Mouse (Mus musculus) thymus, postnatal 36 days (tissue): ENCODE data around the gene Calhm6.
A peak's percentile ranks its signal among the peaks of the same experiment; 100 is the strongest.

Source experiments
- DNase-seq, 2 experiments: peaks; one replicate each; pipeline ENCODE4 v3.0.0; 2022; ENCODE audit warnings: mixed read lengths in 2 of 2

The Calhm6 gene

DNA sequence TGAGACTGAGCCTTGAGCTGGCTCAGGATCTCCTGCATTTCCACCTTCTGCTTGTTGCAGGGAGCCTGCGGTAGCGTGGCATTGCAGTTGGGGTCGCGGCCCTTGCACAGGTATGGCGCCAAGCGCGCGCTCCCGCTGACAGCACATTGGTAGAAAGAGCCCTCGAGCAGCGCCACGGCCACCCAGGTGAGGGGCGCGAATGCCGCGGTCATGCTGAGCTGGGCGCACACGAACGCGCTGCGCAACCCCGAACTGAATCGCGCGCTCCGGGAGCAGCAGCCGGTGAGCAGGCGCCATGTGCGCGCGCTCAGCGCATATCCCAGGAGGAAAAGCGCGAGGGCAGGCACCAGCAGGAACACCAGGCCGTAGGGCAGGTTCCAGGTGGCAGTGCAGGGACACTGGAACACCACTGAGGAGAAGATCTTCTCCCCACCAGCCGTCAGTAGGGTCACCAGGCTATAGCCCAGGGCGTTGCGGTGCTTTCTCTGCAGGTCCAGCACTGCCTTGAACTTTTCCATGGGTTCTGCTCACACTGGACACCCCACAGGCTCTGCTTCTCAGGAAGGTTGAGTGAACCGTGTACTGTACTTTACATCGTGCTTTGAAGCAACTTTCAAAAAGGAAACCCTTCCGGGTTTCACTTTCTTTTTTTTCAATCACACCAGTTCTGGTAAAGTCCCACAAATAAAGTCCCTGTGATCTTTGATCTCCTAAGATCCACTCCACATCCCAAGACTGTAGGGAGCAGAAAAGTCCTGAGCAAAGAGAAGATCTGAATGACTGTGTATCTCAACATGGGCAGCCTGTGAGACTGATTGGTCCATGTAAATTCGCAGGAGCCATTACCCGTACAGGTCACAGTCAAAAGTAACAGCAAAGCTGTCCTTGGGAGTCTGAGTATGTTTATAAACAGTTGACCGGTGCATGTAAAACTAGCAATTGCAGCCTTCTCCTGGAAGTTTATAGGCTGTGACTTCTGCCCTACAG lies at the start of gene Calhm6:
TSS of gene Calhm6 (minus strand) at position 593 of the 987 bp plus-strand sequence.
- peak; percentile 47 to 58 for DNase-seq

DNA sequence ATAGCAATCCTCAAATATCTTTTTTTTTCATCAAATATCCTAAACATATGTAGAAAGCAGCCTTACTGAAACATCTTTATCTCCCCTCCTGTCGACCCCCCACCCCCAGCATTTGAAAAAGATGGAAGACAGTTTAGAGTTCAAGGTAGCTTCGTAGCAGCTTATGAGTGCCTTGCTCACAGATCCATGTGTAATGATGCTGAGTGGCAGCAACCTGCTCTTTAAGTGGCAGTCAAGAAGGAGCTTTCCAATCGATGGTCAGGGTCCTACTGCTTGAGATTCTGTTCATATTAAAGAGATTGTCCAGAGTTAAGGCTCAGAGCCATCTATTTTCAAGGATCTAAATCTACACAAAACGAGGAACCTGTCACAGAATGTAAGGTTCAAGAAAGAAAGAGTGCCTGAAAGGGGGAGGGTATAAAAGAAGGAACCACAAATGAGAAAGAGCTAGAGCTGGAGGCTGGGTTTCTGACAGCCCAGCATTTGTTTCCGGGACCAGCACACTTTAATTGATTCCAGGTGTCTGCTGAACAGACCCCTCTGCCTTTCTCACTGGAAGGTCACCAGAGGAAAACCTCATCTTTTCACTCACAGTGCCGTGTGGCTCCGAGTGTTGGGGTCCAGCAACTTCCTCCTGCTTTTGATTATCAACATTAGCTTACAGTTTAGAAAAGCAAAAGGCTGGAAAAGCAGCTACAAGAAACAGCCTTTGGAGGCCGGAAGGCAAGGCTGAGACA lies 48.3 kb upstream of the Calhm6 start:
- DNase-seq = no peak

DNA sequence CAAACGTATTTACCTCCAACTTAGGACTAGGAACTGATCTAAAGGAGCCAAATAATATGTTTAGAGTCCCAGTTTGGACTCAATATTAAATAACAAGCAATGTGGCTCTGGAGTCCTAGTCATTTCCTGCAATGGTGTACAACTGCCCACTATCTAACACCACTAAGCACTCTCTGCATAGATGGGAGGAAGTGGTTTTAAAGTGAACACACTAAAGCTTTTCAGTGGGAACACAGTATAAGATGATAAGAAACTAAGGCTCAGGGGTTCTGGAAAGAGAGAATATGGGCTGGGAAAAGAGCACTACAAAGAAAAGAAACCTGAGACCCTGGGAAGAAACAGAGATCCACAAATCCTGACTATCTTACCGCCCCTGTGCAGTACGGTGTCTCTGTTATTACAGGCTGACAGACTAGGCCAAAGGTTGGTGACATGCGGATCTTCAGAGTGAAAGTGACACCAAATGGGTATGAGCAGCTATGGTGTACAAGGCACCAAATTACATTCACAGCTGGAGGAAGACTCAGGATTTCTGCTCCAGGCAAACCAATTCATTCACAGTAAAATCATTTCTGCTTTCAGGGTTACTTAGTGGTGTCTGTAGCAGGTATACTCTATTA lies 45.0 kb upstream of the Calhm6 start:
- no peak for DNase-seq

DNA sequence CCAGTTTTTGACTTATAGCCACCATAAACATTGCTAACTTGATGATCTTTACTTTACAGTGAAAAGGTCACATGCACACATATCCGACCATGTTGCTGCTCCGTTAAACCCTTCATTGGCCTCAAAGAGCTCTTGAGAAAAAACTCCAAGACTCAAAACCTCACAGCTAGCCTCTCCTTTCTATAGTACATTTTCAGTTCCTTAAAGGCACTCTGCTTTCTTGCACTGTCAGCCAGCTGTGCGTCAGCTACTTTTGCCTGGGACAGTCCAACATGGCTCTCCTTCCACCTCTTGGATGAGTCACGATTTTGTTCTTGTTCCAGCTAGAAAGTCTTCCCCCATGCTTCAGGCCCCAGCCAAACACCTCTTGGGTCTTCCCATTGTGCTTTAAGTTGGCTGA lies 43.9 kb upstream of the Calhm6 start:
- DNase-seq = no peak

DNA sequence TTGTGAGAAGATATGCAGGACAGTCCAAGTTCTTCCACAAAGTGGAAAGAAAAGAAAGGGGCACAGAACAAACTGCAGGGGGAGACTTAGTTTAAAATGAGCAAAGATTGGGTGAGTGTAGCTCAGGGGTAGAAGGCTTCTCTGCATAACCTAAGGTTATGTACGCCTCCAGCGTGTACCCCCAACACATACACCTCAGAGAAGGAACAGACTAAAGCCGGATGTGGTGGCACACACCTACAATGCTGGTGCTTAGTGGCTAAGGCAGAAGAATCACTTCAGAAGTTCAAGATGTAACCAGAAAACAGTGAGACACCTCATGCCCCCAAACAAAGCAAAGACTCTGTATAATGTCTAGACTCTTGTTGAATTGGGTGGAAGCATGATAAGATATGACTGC lies 43.4 kb upstream of the Calhm6 start:
- DNase-seq = peak; percentile 31 to 56

DNA sequence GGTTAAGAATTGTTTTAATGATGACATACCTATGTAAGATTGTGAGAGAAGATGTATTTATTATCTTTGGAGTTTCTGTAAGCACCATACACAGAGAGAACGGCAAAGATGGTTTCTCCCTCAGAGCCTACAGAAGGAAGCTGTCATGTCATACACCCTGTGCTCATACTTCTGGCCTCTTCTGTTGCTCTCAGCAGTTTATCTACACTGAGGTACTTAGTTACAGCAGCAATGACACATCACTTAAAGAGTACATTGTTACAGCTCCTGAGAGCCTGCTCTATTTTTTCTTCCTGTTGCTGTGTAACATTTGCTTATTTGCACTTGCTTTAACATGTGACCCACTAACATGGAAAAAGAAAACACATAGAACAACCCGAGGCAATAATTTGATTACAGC lies 39.2 kb upstream of the Calhm6 start:
- DNase-seq = no peak

DNA sequence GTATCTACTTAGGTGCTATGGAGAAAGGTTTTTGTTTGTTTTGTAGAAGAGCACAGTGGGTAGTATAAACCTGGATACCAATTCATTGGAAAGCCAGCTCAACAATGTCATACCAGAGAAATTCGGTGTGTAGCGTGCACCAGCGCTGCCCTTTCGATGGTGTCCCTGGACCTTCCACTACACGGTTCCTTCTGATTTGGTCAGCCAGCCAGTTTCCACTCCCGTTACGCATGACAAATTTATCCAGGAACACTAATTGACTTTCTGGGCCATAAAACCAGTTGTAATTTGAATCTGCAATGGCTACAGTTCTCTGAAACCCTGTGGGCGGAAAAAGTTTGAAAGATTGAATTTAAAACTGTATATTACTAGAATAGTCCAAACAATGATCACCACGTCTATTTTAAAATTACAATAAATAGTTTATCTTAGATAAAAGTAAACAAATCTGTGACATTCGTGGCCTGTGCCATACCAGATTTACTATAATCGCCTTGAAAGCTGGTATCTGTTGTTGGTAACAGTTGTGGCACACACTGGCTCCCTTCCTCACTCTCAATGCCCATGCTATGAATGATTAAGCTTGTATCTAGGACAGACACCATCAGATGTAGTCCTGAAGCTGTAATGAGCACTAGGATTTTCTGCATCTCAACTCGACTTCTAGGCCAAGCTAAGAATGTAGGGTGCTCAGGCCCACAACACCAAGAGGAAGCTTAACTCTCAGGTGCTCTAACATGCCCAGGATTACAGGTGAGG lies 28.2 kb upstream of the Calhm6 start:
- no peak for DNase-seq

DNA sequence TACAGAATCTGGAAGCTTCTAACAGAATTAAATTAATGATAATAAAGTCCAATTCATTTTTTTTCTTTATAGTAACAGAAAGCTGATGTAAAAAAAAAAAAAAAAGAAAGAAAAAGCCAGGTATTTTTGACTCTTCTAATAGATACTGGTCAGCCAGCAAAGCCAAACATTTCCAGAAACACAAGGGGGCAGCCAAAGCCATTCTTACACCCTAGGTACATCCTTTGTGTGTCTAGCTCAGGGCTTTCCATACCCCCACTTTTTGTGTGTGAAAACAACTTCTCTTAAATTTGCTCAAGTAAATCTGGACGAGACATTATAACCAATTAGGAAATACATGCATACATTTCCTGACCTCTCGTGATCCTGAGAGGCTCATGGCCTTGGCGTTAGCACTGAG lies 24.0 kb upstream of the Calhm6 start:
- no peak for DNase-seq

DNA sequence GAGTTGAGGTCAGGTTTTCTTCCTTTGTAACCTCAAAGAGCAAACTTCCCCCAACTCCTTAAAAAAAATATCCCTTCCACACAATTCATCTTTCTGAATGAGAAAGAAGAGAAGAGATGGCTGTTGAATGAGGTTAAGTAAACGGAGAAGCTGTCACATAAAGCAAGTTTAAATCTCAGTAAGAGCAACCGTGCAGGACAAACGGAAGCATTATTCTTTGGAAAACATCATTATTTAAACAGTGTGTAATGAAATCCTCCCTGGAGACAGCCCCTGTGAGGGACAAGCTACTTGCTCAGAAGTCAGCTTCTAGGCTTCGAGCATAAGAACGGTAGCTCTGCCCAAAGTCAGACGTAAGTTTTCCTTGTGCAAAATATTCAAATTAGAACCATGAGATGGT lies 22.7 kb upstream of the Calhm6 start:
- DNase-seq = no peak

DNA sequence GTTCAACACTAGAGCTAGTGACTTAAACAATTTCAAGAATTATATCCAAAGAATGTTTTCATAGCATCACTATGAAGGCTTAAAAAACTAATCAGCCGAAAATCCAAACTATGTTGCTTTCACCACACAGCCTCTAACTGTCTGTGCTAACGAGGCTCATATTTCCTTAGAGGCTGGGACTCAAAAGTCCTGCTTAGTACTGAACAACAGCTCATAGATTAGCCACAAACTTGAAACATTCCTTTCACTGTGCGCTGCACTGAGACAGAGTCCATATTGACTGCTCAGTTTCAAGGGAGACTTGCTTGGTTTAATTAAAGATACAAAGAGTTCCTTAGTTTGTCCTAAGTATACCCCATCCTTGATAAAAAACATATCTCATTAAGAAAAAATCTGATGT lies 22.0 kb upstream of the Calhm6 start:
- no peak for DNase-seq

DNA sequence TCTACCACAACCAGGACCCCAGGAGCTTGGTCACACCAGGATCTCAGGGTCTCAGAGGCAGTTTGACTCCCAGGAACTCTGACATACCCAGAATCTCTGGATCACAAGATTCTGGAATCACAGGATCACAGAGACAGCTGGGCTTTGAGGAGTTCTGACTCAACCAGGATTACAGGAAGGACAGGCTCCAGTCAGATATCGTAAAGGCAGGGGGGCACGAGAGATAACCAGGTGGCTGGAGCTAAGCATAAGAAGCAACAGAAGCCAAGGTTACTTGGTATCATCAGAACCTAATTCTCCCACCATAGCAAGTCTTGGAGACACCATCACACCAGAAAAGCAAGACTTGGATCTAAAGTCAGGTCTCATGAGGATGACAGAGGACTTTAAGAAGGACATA lies 13.9 kb upstream of the Calhm6 start:
- DNase-seq = no peak

DNA sequence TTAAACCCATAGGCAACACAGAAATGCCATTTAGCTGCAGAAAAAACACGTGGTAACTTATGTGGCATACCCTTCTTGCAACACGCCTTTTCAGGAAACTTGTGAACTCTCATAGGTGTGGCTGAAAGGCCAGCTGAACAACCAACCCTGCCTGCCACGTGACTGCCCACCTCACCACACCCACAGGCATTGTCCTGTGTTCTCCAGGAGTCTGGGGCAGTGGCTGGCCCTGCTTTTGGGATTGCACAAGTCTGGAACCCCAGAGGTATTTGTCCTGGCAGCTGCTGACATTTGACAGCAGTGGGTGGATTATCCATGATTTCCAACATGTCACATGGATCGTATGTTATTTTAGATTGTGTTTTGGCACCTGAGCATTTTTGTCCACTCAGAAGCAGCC lies 12.0 kb upstream of the Calhm6 start:
- no peak for DNase-seq

DNA sequence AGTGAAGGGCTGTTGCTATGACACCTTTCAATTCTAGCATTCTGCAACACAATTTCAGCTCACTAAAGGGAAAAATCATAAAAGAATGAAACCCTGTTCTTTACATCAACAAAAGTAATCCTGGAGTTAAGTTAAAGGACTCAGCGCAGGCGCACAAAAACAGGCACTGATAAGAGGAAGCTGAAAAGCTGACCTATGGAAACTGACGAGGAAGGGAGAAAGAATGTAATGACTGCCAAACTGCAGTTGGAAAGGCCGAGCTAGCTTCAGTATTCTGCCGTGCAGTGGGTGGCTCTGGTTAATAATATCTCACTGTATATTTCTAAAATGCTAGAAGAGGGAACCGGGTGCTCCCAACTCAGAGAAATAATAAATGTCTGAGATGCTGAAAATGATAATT lies 10.2 kb upstream of the Calhm6 start:
- DNase-seq = no peak

DNA sequence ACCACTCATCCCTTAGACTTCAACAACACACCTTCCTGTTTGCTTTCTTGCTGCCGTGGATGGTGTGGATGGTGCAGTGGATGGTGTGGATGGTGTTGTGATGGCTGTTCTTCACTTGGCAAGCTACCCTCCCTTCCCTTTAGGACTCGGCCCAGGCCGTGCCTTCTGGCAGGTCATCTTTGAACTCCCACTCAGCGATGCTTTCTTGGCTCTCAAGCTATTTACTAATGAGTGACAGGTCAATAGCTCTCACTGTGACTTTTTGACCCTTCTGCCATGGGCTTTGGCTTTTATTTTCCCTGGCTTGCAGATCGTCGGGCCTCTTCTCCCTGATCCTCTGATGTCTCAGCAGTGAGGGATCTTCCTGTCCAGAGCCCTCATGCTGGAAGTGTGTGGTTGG lies 8.6 kb upstream of the Calhm6 start:
- no peak for DNase-seq

DNA sequence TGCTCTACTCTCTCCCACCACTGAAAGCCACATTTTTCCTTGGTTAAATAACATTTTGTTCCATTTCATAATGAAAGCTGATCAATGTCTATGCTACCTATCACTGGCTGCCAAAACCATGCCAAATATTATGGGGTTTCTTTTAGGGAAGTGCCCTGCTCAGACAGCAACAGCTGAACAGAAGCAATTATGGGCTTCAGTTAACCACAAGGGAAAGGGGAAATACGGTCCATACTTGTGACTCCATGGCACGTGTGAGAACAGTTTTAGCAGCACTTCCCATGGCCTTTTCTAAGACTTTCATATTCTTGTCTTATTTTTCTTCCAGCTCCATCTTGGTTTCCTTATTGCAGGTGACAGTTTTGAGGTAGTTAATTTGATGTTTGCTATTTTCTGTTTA lies 3.6 kb upstream of the Calhm6 start:
- no peak for DNase-seq

DNA sequence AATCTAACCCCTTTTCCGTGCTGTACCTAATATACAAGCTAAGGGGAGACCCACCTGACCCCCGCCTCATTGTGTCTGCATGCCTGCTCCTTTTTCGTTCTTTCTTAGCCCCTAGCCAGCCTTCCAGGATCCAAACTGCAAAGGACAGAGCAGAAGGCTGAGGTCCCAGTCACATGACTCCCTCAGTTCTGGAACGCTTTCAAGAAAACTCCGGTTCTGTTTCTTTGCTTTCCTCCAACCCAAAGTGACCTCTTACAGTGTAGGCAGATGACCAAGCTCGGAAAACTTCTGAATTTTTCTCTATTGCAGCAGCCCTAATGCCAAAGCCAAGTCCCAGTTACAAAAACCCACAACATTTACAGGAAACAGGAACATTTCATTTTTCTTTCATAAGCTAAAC lies 607 bp upstream of the Calhm6 start:
- DNase-seq = no peak

DNA sequence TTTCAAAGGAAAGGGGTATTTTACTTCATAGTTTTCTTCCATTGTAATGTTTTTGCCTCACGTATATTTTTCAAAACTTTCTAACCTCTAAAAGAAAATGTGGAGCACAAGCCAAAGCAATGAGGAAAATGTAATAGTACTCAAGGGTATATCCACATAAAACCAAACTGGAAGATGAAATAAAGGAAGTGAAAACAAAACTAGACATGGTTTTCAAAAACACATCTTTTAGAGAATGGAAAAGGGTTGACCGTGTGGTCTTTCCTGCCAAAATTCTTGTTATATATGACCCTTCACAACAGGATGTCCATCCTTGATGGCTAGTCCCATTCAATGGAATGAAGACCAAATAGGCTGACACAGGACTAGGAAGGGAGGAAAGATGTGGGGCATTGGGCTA lies 9.4 kb downstream of the Calhm6 start:
- no peak for DNase-seq

DNA sequence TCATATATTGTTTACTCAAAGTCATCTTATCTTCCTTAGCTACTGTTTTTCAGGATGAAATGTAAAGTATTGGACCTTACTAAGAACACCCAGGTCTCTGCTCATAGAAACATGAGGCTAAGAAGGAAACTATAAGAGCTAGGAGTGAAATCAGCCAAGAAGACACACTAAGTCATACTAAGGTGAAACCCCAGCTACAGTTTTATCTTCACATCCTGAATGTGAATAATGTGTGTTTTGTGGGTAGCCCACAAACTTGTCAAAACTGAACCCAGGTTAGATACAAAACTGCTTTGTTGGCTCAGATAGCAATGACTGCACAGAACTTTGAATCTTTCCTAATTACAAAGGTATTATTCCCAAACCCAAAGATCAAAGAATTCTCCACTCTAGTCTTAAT lies 10.0 kb downstream of the Calhm6 start:
- DNase-seq = no peak

DNA sequence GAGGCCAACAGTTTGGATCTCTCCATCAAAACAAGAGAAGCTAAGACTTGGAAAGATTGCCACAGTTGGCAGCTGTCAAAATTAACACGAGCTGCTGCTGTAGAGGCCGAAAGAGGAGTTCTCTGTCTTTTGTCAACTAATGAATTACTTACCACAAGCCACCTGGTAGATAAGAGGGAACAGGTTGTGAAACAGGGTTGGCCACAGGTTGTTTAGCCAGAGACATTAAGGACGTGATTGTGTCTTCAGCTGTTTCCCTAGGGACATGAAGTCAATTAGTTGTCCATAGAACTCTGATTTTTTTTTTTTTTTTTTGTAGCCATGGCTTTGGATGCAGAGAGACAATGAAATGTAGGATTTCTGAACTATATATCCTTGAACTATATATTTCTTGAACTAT lies 10.7 kb downstream of the Calhm6 start:
- DNase-seq = no peak

DNA sequence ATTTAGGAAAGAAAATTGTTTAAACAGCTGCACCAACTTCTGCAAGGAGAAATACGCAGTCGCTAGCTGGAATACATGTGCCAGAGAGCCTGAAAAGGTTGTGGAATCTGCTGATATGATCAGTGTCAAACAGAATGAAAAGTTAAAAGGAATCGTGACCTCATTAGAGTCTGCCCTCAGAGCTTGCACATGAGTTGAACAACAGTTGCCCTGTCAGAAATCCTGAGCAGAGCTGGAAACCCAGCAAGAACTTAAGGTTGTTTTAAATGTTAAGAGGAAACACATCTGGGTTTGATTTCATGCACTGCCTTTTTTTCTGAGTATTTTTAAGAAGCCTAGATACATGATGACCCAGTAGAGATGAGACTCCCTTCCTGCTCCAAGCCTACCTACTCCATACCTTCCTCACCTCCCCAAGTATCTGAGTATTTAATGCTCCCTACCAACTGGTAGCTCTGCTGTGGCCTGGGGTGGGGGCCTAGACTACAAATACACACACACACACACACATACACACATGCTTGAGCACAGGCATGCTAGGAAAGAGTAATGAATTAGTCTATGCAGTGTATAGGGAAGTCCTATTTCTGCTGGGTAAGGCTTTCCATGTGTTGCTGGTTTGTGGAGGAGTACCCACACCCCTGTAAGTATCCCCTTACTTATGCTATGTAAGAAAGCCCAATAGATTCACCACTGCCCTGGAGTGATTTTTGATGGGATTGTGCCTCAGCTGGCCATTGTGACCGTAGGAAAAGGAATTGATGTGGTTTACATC lies 15.6 kb downstream of the Calhm6 start:
- no peak for DNase-seq

DNA sequence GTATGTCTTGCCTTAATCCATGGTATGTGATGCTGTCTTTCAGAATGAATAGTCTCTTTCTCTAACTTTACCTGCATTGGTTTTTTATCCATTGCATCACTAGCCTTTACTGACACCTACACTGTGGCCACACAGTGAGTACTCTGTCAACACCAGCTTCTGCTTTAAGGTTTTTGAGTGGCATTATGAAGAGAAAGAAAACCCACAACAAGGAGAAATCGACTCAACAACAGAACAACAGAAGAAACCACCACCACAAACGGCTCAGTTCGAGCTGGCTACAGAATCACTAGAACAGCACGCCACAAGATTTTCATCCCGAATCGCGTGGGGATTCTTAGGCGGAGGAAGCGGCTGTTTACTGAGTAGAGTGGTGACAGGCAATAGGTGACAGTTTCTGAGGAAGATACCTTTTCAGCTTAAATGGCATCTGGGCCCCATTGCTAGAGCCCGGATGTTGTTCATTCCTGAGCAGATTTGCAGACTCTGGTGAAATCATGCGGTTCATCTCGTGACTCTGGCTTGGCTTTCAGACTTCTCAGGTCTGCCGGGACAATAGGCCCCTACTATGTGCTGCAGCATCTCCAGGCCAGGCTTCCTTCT lies 16.8 kb downstream of the Calhm6 start:
- peak; percentile 18 to 25 for DNase-seq

DNA sequence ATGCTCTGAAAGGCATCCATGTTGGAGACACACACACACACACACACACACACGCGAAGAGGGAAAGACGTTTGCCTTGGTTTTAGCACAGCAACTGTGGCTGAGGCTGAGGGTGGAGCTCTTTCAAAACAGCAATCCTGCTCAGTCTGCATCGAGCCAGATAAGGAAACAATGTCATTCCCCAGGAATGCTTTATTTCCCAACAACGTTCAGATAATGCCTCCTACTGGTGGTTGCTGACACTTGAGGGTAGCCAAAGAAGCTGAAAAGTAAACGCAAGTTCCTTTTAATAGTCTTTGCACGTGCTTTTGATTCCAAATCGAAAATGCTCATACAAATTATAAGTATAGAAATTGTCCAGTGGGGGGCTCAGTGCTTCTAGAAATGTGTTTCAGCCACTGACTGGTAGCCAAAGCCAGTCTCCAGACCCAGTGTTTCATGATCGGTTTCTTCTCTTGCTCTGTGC lies 31.3 kb downstream of the Calhm6 start, which contains the start of gene Calhm5:
TSS of gene Calhm5 (minus strand) at position 102 of the 466 bp plus-strand sequence.
- no peak for DNase-seq
